Mouse (Mus musculus) MN1 (cell line): Measurements from ENCODE around the gene Gm9821.

ENCODE experiments used
- DNase-seq: peaks from one replicate; pipeline ENCODE4 v3.0.0-alpha.2; 2016; ENCODE audit warnings: low spot score

Gm9821 gene

DNA sequence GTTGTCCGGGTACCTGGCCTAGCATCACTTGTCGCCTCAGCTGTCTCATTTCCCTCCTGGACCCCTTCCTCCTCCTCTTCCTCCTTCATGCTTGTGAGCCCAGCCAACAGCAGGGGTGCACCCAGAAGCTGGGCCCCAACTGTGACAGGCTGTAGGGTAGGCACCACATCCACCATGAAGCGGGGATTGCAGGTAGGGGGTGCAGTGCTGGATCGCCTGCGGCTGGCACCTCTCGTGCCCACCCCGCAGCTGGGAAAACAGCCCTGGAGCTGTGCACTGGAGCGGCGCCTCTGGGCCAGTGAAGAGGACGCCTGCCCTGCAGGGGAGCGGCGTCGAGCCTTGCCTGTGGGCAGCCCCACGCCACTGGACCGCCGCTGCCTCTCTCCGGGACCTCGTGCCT is at the start of gene Gm9821:
Gene Gm9821, plus strand, starts transcription at position 221 of the 400 bp plus-strand sequence.
- no peak for DNase-seq

DNA sequence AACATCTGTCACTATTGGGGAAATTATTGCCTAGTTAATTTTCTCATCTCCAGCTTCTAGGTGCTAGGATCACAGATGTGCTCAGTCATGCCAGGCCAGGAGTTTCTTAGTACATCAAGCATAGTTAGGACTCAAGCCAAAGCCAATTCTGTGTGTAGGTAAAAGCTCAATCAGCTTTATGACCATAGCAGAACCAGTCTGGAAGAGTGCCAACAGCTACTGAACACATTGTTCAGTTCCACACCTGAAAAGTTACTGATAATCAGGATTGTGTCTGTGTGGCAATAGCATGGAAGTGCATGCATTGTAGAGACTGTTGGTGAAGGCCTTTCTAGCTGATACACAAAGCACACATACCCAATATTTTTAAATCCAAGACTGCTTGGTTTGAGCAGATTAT is 47.5 kb upstream of the Gm9821 start:
- no peak for DNase-seq

DNA sequence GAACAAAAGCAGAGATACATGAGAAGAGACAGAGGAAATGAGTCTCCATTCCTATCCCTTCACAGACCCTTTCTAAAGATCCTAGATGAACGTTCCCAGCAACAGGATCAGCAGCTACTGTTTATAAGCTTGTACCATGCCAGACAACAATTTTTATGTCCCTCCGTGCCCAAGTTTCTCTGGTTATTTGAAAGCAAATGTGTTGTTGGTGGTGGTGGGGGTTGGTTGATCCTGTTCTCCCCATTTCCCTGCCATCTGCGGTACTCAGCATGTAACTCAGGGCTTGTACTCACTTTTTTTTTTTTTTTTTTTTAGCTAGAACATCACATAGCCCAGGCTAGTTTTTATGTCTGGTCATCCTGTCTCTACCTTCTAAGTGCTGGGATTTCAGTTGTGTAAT is 46.4 kb upstream of the Gm9821 start:
- DNase-seq = no peak

DNA sequence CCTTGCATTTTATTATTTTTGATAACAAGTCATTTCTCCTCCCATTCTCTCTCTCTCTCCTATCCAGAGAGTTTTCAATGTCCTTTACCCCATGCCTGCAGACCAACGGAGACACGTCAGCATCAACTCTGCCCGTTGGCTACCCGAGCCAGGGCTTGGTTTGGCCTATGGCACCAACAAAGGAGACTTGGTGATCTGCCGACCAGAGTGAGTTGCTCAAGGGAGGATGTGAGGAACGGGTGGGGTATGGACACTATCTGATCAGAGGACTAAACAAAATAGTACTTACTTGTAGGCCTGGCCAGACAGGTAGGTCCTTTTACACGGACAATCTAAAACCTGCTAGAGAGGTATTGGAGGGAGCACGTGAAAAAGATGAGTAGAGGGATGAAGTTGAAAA is 45.1 kb upstream of the Gm9821 start:
- DNase-seq = no peak

DNA sequence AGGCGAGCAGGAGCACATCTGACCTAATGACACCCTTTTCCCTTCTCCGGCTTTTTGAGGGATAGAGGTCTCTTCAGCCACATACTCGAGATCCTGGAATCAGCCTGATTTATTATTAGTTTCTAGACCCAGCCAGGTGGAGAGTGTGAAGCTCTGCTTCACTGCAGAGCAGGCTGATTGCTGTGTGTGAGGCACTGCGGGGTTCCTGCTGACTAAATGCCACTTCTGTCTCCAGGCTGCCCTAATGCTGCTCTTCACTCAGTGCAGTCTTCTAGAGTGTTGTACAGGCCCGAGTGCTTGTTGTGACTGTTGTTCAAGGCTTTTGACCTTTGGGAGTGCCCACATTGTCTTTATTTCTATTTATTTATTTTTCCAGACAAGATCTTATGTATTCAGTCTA is 43.2 kb upstream of the Gm9821 start:
- no peak for DNase-seq

DNA sequence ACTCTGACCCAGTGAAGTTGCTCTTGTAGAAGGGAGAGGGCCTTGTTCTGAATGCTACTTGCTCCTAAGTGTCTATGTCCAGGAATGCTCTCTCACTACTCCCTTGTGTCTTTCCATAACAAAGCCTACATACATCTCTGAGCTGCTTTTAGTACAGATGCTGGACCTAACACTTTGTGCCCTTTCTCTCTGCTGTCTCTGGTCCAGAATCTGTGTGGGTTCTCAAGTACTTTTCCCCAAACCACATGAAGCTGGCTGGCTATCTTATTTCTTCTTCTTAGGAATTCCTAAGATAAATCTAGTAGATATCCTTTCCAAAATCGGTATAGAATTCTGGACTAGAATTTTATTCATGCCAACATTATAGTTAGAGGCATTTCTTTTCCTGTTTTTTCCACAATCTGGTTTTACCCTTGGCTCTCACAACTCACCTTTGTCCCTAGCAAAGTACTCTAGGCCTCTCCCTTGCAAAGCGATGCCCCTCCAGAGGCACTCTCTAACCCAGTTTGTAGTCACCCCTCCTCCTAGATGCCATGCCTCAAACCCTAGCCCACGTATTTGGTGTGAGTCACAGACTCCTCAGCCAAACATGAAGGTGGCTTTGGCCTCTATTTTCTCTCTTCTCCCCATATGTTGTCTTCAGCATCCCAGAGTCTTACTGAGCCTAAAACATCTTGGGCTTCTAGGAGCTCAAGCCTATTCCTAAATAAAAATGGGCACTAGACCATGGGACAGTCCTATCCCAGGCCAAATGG is 42.2 kb upstream of the Gm9821 start:
- DNase-seq = no peak

DNA sequence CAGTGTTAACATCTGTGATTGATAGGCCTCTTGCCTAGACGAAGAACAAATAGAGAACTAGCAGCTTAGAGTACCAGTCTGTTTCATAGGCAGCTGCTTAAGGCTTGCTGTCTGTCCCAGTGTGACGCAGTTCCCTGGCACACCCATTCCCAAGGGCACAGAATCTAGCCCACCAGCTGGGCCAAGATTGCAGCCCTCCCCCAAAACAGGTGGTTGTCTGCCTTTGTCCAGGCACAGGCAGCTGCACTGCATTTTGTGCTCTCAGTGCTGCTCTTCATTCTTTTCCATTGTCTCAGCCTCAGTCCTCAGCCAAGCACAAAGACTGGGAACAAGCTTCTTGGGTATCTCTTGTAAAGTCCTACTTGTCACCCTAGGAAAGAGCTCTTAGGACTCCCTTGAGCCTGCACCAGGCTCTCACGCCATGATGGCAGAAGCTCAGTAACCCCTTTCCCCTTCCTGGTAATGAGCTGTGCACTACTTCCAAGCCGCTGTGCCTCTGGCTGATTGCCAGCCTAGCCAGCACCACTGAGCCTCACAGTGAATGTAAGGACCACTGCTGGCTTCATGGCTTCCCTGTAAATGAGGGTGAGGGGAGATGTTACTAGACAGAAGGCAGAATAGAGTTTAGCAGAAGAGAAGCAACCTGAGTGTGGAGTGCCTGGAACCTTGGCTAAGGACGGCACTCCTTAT is 40.7 kb upstream of the Gm9821 start:
- DNase-seq = no peak

DNA sequence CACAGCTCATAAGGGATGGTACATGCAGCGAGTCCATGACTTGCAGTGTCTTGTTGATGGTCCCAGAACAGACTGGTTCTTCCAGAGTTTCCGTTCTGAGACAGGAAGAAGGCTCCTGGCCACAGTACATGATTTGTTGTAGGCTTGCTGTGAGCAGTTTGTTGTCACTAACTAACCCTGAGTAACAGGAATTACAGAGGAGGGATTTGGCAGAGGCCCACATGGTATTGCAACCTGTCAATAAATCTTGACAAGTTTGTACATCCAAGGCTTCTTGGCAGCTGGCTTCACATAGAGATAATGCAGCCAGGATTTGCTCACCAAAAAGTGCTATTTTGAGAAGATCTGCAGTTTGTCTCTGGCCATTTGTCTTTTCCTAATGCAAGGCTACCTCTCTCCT is 39.4 kb upstream of the Gm9821 start:
- no peak for DNase-seq

DNA sequence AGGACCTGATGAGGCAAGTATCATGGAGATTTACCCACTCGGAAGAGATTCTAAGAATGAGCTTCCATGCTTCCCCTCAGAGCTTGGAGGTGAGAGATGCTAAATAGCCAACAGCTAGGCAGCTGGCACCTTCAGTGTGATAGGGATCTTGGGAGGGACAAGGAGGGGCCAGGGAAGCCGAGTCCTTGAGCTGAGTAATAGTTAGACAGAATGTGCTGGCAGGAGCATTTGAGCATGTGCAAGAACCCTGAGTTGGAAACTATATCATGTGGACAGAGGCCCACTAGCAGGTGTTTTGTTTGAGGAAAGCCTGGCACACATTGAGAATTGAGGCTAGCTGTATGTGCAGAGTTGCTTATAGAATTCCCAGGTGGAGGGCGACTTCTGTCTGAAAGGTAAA is 32.9 kb upstream of the Gm9821 start:
- DNase-seq = peak; percentile 40

DNA sequence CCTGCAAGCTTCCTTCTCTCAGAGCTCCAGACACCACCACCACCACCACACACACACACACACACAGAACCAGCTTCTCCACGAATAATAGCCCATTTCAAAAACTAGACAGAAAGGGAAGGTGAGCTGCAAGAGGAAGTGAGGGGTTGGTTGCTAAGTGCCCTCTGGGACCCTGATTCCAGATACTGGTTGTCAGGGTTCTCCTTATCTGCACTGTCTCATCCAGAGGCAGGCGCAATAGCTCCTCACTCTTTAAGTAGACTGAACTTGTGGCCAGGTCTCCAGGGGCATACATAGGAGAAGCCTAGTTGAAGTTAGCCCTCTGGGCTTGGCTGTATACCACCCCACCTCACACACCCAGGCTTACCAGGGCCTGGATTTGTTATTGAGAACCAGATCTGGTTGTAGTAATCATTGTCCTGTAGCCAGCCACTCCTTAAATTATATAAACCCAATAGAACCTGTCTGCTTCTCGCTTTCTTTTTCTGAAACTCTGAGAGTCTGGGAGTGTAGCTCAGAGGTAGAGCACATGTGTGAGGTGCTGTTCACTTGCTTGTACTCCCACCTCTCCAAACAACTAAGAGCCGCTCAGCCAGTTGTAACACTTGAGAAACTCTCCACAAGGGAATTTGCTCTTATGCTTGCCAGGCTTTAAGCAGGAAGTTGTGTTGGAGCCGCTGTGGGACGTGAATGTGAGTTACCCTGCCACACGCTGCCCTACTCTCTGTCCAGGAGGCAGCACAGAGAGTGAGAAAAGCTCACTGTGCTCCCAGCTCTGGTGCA is 32.0 kb upstream of the Gm9821 start:
- DNase-seq = no peak

DNA sequence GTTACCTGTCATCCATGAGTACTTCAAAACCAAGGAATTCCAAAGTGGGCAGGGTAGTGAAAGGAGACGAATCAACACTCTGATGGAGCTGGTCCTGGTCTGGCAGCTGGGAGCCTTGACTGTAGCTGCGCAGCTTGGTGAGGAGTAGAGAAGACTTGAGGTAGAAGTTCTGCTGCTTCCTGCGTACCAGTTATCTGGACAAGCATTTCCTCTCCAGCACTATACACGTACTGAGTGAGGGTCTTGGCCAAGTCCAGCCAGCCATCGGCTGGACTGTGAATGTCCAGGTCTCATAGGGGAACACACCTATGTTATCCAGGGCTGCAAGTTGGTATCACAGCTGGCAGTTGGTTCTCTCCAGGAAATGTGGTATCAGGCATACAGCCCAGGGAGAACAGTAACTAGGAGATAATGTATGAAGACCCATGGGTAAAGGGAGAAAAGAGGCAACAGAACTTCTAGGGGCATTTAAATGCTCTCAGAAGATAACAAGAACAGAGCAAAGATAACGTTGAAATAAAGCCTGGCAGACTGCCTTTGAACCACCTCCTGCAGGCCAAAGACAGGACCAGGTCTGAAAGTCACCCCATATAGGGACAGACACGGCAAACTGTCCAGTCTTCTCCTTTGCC is 29.0 kb upstream of the Gm9821 start:
- DNase-seq = no peak

DNA sequence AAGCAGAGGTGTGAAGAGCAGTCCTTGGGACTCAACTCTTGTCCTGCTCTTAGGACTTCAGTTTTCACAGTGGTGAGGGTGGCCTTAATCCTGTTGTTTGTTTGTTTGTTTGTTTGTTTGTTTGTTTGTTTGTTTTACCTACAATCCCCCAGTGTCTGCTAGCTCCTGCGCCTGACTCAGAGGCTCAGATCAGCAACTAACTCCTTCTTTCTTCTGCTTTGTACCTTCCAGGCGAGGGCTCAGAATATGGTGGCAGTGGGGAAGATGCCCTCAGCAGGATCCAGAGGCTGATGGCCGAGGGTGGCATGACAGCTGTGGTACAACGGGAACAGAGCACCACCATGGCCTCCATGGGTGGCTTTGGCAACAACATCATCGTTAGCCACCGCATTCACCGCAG is 28.4 kb upstream of the Gm9821 start:
- no peak for DNase-seq

DNA sequence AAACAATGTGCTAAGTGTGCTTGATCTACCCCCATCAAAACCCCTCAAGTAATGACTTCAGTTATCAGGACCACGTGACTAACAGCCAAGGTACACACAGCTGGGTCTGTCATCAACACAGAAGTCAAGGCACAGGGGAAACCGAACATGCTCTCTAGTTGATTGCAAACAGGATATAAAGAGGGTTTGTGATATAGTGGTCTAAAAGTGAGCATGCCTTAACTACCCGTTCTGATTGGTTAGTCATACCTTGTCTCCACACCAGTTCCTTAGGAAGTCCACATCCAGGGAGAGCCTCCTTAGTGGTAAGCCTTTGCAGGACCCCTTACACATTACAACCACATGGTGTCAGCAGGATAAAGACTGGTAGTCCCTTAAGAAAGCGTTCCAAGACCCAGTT is 25.4 kb upstream of the Gm9821 start:
- no peak for DNase-seq

DNA sequence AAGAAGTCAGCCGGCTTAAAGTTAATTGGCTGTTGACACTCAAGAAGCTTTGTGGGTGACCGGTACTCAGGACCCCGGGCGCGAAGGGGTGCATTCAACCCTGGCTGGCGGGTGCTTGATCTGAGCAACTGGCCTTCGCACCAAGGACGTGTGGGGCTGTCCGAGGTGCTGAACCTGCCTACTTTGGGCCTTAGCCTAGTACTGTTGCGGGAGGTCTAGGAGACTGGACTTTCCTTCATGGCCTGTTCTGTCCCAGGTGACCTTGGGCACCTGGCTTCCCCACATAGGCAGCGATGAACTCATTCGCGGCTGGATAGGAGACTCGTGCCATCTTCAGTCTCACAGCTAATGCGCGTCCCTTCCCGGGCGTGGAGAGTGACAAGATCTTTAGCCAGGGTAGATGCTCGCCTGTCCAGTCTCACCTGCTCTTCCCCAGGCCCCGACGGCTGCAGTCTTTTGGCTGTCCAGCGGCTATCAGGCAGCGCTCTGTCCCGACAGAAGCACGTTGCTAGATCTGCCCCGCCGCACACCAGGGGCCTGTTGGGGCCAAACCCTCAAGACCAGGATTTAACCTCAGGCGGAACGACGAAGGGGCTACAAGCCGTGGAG is 24.2 kb upstream of the Gm9821 start:
- DNase-seq = peak; percentile 30

DNA sequence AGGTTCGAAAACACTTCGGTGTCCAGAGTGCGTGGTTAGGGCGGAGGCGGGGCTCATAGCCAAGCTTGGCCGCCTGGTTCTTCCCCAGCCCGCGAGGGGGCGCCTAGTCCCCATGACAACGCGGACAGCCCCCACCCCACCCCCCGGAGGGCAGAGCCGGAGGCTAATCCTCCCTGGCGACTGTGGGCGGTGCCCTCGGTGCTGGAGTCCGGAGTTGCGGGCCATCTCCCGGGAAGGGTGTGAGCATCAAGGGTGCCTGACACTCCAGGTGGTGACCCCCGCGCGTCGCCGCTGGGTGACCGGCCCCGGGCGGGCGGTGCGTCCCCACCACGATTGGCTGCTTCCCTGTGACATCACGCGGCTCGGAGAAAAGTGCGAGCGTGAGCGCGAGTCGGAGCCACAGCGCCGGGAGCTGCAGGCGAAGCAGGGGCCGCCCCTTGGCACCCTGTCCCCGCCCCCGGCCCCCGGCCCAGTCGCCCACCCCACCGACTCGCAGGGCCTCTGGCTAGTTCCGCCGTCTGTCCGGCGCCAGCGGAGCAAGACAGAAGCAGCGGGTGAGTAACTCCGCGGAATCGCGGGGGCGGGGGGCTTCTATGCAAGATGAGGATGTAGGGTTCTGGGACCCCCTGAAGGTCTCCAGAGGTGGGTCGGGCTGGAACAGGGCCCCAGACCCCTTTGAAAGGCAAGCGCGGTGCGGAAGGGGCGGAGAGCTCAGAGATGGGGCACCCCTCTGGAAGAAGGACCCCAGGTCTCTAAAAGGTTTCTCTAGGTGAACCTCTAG is 23.5 kb upstream of the Gm9821 start:
- peak; percentile 91 for DNase-seq

DNA sequence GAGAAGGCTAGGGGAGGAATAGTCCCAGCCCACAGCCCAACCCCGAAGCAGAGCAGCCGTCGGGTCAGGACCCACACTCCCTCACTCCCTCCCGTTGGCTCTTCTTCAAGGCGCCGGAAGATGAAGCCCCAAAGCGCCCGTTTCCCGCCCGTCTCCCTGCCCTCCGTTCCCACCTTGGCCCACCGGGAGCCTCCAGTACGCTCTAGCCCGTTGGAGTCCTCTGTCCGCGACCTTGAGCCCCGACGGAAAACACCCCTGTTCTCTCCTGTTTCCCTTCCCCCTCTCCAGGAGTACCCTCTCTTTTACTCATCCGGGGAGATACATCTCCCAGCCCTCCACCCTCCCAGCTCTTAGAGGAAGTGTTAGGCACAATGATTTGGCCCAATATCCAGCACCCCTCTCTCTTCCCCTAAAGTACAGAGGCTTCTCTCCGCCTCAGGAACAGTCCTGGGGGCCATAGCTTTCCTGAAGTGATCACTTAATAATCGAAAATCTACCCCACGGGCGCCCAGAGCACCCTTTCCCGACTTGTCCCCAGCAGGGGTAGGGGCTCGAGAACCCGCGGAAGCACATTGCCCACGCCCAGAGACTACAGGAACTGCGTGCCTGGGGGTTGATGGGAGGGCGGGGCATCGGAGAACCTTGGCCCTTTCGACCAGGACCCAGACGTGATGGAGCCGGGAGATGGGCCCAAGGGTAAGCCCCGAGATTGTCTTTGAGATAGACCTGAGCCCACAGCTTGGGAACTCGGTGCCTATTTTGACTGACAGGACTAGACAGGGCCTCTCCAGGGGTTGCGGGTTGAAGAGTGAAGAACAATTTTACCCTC is 22.7 kb upstream of the Gm9821 start:
- peak; percentile 36 for DNase-seq

DNA sequence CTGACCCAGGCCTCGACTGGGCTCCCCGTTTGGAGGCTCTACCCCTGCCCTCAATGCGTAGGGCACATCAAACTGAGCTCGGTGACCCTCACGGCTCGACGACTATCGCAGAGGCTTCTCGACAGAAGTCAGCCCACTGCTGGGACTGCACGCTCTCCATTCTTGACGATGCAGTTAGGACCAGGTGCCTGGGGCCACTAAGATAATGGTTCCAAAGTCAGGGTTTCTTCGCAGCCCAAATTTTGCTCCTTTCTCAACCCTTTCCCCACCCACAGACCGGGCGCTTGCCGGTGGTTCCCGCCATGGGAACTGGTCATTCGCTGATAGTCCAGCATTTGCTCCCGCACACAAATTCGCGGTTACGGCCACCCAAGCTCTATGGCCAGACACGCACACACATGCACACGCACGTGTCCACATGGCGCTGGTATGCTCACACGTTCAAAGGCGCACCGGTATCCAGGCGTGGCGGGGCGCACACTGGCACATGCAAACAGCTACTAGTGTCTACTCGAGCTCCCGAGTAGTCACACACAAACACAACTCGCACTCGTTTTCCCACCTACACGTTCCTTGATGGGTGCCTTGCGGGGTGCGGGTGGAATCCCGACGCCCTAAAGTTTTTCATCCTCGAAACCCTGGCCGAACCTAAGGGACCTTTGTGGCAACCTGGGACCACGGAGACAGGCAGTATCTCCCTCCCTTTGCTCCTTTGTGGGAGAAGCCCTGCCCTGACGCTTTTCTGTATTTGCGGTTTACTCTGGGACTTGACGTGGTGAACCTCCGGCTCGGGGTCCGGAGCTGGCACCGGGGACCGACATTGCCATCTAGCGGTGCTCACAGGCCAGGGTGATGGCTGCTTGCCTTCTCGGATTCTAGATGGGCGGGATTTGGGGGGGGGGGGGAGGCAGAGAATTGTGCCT is 21.8 kb upstream of the Gm9821 start:
- peak; percentile 79 for DNase-seq

DNA sequence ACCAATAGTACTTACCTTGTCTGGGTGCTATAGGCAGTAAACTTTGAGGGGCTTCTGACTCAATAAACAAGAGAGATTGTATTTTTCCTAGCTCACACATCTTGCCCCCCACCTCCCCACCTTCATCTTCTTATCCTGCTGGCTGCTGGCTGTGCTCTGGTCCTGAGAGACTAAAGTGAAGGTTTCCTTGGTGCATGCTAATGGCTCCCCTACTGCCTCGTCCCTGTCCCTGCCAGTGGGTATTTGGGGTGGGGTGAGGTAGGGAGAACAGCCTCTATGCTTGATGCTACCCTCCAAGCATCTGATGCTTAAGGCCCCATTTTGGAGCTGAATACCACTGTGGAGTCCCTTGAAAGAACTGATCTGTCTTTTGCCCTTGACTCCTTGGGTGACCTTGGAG is 20.8 kb upstream of the Gm9821 start:
- DNase-seq = no peak

DNA sequence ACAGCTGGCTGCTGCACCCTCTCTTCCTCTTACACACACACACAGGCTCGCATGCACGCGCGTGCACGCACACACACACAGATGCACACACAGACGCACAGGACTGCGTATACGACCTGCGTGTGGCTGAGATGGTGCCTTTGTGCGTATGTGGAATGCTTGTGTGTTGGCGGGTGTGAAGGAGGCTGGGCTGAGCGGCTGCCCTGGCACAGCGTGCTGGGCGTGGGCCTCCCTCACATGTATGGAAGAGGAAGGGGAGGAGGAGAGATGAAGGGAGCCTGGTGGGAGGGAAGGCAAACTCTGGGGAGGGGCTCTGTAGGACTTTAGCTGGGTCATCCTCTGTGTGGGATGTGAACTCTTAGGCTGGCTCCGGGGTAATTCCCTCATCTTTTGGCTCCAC is 20.1 kb upstream of the Gm9821 start:
- DNase-seq = no peak
